Mouse (Mus musculus): ENCODE measurements around the gene Dus3l. TPM values are rescaled to one million over a fixed set of nuclear protein-coding genes. Genes with fewer than 3 reads are reported as not detected.

Dus3l gene
- polyA plus RNA-seq, 1 experiment from 2014 or later: 53.9 TPM

DNA sequence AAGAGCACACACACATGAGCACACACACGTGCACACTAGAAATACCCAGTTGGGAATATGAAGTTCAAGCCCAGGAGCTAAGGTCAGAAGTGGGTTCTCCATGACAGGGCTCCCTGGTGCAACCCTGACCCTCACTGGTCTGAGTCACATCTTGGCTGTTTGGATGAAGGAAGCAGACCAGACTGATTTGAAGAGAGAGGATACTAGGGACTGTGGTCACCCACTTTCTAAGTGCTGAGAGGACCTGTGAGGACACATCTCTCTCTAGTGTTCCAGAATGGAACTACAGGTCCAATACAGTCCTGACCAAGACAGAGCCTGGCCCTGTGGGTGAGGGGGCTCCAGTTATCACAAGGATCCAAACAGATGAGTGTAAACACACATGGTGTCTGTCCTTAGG is 41.2 kb downstream of the Dus3l start:
- ATAC-seq (ENCODE audit: low FRiP score, low read depth): no peak
- Histone ChIP-seq H3K27me3 (peaks cover 12% of the 10 kb centered on the region), H3K9me3 (no peaks in the 10 kb centered on the region), H3K4me3 (no peak overlapping the region), H3K36me3 (peaks cover 11% of the 10 kb centered on the region), H3K27ac (replicated peaks) (no peak overlapping the region), H3K4me1 (peaks cover 19% of the 10 kb centered on the region), H3K9ac (replicated peaks) (no peak overlapping the region), H3K4me2 (replicated peaks) (no peak overlapping the region)
- WGBS: 100% methylated on average over 1 of the region's 1 CpGs

DNA sequence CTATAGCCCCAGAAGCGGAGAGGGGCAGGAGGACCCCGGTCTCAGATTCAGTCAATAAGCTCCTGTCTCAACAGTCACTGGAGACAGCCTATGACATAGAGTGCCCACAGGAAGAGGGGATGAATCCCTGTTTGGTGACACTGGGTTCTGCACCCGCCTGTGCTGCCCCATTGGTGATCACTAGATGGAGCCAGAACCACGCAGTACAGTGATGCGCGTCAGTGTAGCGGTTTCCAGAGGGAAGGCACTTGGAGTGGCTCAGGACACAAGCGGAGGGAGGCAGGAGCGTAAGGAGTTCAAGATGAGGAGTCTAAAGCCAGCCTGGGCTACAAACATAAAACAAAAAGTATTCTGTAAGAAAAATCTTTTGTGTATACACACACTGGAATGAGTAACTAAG is 44.0 kb downstream of the Dus3l start:
- no peak overlapping the region for H3K27ac ChIP-seq (replicated peaks)
- no peak overlapping the region for H3K9ac ChIP-seq (replicated peaks)
- 9% methylated on average over 9 of the region's 9 CpGs for WGBS
- peaks cover 39% of the 10 kb centered on the region for H3K27me3 ChIP-seq
- H3K36me3 ChIP-seq: no peaks in the 10 kb centered on the region
- H3K4me2 ChIP-seq (replicated peaks): no peak overlapping the region
- H3K9me3 ChIP-seq: no peaks in the 10 kb centered on the region
- no peak overlapping the region for H3K4me3 ChIP-seq
- H3K4me1 ChIP-seq: peaks cover 24% of the 10 kb centered on the region
- peak; percentile 79 for ATAC-seq (ENCODE audit: low FRiP score, low read depth)

DNA sequence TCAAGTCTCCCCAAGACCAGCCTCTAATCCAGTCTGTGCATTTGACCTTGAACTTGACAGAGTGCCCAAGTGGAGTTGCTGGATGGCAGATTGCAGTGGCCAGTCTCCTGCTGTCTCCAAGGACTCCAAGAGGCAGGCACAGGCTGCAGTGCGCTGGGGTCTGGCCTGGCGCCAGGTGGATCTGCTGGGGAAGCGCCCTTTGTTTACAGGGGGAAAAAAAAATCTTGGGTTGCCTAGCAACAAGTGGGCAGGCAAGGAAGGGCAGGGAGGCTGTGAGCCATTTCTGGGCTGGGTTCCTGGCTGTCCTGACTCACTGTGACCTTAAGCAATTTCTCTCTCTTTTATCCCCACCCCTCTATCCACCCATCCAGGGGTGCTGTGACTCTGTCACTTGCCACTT is 45.7 kb downstream of the Dus3l start:
- no peaks in the 10 kb centered on the region for H3K36me3 ChIP-seq
- H3K4me3 ChIP-seq: no peak overlapping the region
- WGBS: 5% methylated on average over 3 of the region's 3 CpGs

DNA sequence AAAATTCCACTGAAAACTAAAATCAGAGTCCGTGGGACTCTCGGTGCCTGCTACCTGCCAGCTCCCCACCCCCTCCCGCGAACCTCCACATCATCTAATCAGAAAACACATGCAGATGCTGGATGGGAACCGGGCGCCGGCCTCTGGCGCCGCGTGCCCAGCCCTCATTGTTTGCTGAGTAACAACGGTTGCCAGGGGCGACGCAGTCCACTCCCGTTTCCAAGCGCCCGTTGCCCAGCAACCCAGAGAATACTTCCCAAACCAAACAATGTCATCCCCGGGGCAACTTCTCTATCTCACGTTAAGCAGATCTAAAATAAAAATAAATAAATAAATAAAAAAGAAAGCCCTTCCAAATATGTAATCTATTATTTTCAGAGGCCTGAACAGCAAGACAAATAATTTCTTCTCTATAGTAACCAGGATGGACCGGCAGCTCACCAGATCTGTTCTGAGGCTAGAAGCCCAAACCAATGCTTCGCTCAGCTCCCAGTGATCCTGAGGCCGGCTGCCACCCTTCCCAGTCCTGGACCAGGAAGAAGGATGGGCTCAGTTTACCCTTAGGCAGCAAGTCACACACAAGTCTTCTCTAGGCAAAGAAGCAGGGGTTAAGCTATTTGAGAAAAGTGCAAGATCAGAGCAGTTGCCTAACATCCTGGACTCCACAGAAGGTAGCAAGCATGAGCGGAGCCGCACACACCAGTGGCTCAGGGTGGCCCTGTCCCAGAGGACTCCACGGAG is 49.9 kb downstream of the Dus3l start:
- no peak overlapping the region for H3K4me3 ChIP-seq
- 5% methylated on average over 24 of the region's 24 CpGs for WGBS
- peak overlapping the region; percentile 36 for H3K4me2 ChIP-seq (replicated peaks)
- no peak overlapping the region for H3K9ac ChIP-seq (replicated peaks)
- H3K9me3 ChIP-seq: no peaks in the 10 kb centered on the region
- ATAC-seq (ENCODE audit: low FRiP score, low read depth): peak; percentile 79
- peaks cover 65% of the 10 kb centered on the region for H3K27me3 ChIP-seq
- H3K4me1 ChIP-seq: peaks cover 46% of the 10 kb centered on the region
- H3K27ac ChIP-seq (replicated peaks): peak overlapping the region; percentile 85
- no peaks in the 10 kb centered on the region for H3K36me3 ChIP-seq

More for the DNA sequence above, 45.7 kb downstream of the Dus3l start:
- peak; percentile 45 for ATAC-seq (ENCODE audit: low FRiP score, low read depth)
- Histone ChIP-seq H3K4me2 (replicated peaks) (peak overlapping the region; percentile 14; the same call in 1 of the 2 replicates), H3K4me1 (peaks cover 39% of the 10 kb centered on the region), H3K9ac (replicated peaks) (peak overlapping the region; percentile 21; the same call in 1 of the 2 replicates), H3K27me3 (peaks cover 47% of the 10 kb centered on the region), H3K27ac (replicated peaks) (peak overlapping the region; percentile 69), H3K9me3 (no peaks in the 10 kb centered on the region)

DNA sequence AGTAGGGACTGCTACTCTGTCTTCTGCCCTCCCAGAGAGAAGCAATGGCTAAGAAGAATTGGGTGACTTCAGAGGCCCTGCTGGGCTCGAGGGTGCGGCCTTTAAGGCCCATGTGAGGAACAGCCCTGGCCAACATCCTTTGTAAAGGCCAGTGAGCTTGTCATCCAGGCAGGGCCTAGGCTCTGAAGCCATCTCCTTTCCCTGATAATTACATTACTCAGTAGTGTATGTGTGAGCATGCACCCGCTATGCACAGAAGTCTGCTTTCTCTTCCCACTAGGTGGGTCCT is 50.4 kb downstream of the Dus3l start:
- Histone ChIP-seq H3K36me3 (no peaks in the 10 kb centered on the region), H3K4me2 (replicated peaks) (peak overlapping the region; percentile 36), H3K9me3 (no peaks in the 10 kb centered on the region), H3K4me1 (peaks cover 46% of the 10 kb centered on the region), H3K27ac (replicated peaks) (peak overlapping the region; percentile 85), H3K4me3 (no peak overlapping the region), H3K9ac (replicated peaks) (no peak overlapping the region), H3K27me3 (peaks cover 68% of the 10 kb centered on the region)
- ATAC-seq (ENCODE audit: low FRiP score, low read depth): peak; percentile 13
- 38% methylated on average over 3 of the region's 3 CpGs for WGBS

DNA sequence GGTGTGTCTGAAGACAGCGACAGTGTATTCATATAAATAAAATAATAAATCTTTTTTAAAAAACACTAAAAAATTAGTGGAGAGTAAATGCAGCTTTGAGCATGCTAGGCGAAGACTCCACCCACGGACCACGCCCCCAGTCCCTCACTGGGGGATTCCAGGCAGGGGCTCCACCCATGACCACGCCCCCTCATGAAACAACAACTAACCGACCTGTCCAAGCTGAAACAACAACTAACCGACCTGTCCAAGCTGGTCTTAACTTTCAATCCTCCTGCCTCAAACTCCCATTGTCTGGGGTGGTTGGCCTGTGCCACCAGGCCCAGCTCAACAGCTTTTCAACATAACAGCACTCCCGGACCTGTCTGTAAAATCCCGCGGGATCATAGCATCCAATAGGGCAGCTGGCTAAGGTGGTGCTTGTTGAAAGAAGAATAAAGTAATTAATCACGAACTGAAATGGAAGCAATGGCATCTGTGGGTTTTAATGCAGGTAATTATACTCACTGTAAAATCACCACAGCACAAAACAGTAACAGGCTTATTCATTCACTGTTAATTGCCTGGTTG is 53.6 kb downstream of the Dus3l start:
- no peaks in the 10 kb centered on the region for H3K9me3 ChIP-seq
- no peak overlapping the region for H3K4me2 ChIP-seq (replicated peaks)
- WGBS: 35% methylated on average over 11 of the region's 11 CpGs
- H3K27ac ChIP-seq (replicated peaks): no peak overlapping the region
- no peaks in the 10 kb centered on the region for H3K36me3 ChIP-seq
- peaks cover 52% of the 10 kb centered on the region for H3K27me3 ChIP-seq
- no peak overlapping the region for H3K9ac ChIP-seq (replicated peaks)
- H3K4me3 ChIP-seq: no peak overlapping the region
- peaks cover 34% of the 10 kb centered on the region for H3K4me1 ChIP-seq
- ATAC-seq (ENCODE audit: low FRiP score, low read depth): no peak

DNA sequence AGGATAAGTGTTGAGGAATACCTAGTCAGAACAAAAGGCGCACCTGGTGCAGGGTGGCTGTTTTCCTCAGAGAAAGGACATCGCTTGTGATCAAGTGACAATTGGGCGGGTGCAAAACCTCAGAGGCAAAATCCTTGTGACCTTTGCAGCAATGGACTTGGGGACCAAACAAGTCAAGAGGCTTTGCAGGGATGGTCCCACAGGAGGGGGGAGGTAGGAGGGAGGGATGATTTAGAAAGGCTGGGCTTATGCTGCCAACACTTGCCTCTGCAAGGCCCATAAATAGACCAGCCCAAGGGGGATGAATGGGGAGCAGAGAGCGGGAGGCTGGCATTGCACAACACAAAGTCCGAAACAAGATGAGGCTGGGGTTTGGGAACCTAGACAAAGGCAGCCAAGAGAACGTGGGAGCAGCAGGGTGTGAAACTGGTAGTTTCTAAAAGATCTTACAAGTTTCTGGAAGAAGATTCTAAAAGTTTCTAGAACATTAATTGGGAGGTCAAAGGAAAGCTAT is 54.5 kb downstream of the Dus3l start:
- Histone ChIP-seq H3K36me3 (no peaks in the 10 kb centered on the region), H3K9ac (replicated peaks) (no peak overlapping the region), H3K27ac (replicated peaks) (no peak overlapping the region), H3K4me3 (no peak overlapping the region), H3K9me3 (no peaks in the 10 kb centered on the region), H3K4me1 (peaks cover 27% of the 10 kb centered on the region), H3K27me3 (peaks cover 43% of the 10 kb centered on the region), H3K4me2 (replicated peaks) (no peak overlapping the region)
- no peak for ATAC-seq (ENCODE audit: low FRiP score, low read depth)
- 67% methylated on average over 6 of the region's 6 CpGs for WGBS

Other genes starting within 250 kb of the Dus3l start
- 1.6 and 1.9 TPM in 2 replicates for gene Gm20219, start 210.4 kb upstream of the Dus3l start, polyA plus RNA-seq (2016; fragmentation: Nextera tagmentation; extraction: Ambion mirVana)
- 94.7 and 107 TPM in 2 replicates for gene Safb2, start 180.2 kb upstream of the Dus3l start, polyA plus RNA-seq (2016; fragmentation: Nextera tagmentation; extraction: Ambion mirVana)
- 168 and 177 TPM in 2 replicates for gene Safb, start 179.9 kb upstream of the Dus3l start, polyA plus RNA-seq (2016; fragmentation: Nextera tagmentation; extraction: Ambion mirVana)
- gene 2410015M20Rik, start 155.0 kb upstream of the Dus3l start, polyA plus RNA-seq (2016; fragmentation: Nextera tagmentation; extraction: Ambion mirVana): 174 and 178 TPM in 2 replicates
- 1,173 and 1,210 TPM in 2 replicates for gene Rpl36, start 151.3 kb upstream of the Dus3l start, polyA plus RNA-seq (2016; fragmentation: Nextera tagmentation; extraction: Ambion mirVana)
- gene Lonp1, start 137.9 kb upstream of the Dus3l start, polyA plus RNA-seq (2016; fragmentation: Nextera tagmentation; extraction: Ambion mirVana): 52.1 TPM in 2 replicates
- 0.80 and 1.1 TPM in 2 replicates for gene Catsperd, start 136.6 kb upstream of the Dus3l start, polyA plus RNA-seq (2016; fragmentation: Nextera tagmentation; extraction: Ambion mirVana)
- 109 and 115 TPM in 2 replicates for gene Ranbp3, start 91.5 kb upstream of the Dus3l start, polyA plus RNA-seq (2016; fragmentation: Nextera tagmentation; extraction: Ambion mirVana)
- 325 and 338 TPM in 2 replicates for gene Ndufa11, start 47.0 kb upstream of the Dus3l start, polyA plus RNA-seq (2016; fragmentation: Nextera tagmentation; extraction: Ambion mirVana)
- gene Vmac, start 46.7 kb upstream of the Dus3l start, polyA plus RNA-seq (2016; fragmentation: Nextera tagmentation; extraction: Ambion mirVana): 15.4 and 18.2 TPM in 2 replicates
- 6.7 and 8.8 TPM in 2 replicates for gene Nrtn, start 7.2 kb upstream of the Dus3l start, polyA plus RNA-seq (2016; fragmentation: Nextera tagmentation; extraction: Ambion mirVana)
- gene Prr22, start 5.5 kb downstream of the Dus3l start, polyA plus RNA-seq (2016; fragmentation: Nextera tagmentation; extraction: Ambion mirVana): 2.0 TPM in 2 replicates
- 6.3 and 8.2 TPM in 2 replicates for gene Rfx2, start 66.3 kb downstream of the Dus3l start, polyA plus RNA-seq (2016; fragmentation: Nextera tagmentation; extraction: Ambion mirVana)
- gene Acsbg2, start 109.7 kb downstream of the Dus3l start, polyA plus RNA-seq (2016; fragmentation: Nextera tagmentation; extraction: Ambion mirVana): not detected in 2 replicates
- 0.50 and 0.63 TPM in 2 replicates for gene 1700061G19Rik, start 110.7 kb downstream of the Dus3l start, polyA plus RNA-seq (2016; fragmentation: Nextera tagmentation; extraction: Ambion mirVana)
- 102 and 104 TPM in 2 replicates for gene Mllt1, start 170.7 kb downstream of the Dus3l start, polyA plus RNA-seq (2016; fragmentation: Nextera tagmentation; extraction: Ambion mirVana)
- not detected in 2 replicates for gene Acer1, start 217.4 kb downstream of the Dus3l start, polyA plus RNA-seq (2016; fragmentation: Nextera tagmentation; extraction: Ambion mirVana)
- 130 and 137 TPM in 2 replicates for gene Clpp, start 225.5 kb downstream of the Dus3l start, polyA plus RNA-seq (2016; fragmentation: Nextera tagmentation; extraction: Ambion mirVana)
- 31.2 and 33.7 TPM in 2 replicates for gene Alkbh7, start 232.6 kb downstream of the Dus3l start, polyA plus RNA-seq (2016; fragmentation: Nextera tagmentation; extraction: Ambion mirVana)
- 0.87 TPM in 1 of 2 replicates, not detected in the other for gene Pspn, start 235.3 kb downstream of the Dus3l start, polyA plus RNA-seq (2016; fragmentation: Nextera tagmentation; extraction: Ambion mirVana)
- gene Gtf2f1, start 246.5 kb downstream of the Dus3l start, polyA plus RNA-seq (2016; fragmentation: Nextera tagmentation; extraction: Ambion mirVana): 68.6 and 72.9 TPM in 2 replicates
- gene Gm17949, start 246.7 kb downstream of the Dus3l start, polyA plus RNA-seq (2016; fragmentation: Nextera tagmentation; extraction: Ambion mirVana): 0.34 and 0.72 TPM in 2 replicates

All from midbrain, embryonic 12.5 days (tissue).